Mouse (Mus musculus) cortical plate, adult 2 months (tissue): ENCODE results near the gene Gm27021.

Source experiments
- CTCF ChIP-seq: fragments of 200-500 bp; IDR thresholded peaks from 2 replicates; pipeline ENCODE4 v1.5.1; 2011; ENCODE audit warnings: mild to moderate bottlenecking, control low read depth, low read length; ENCODE audit not compliant: insufficient read depth; ENCODE audit errors: extremely low read depth
- POLR2A ChIP-seq: fragments of 200-500 bp; IDR thresholded peaks from 2 replicates; pipeline ENCODE4 v1.6.1; 2011; ENCODE audit warnings: mild to moderate bottlenecking, low read length, control low read depth; ENCODE audit not compliant: insufficient read depth; ENCODE audit errors: extremely low read depth

- no peak for TF ChIP-seq POLR2A
- no peak for TF ChIP-seq CTCF
Measured at GRCm38 (mm10) chr8:120709176-120709575, 41.3 kb upstream of the Gm27021 start.
